Comparison of ENCODE assay signal across 14 mouse cellular contexts in the genomic region with DNA sequence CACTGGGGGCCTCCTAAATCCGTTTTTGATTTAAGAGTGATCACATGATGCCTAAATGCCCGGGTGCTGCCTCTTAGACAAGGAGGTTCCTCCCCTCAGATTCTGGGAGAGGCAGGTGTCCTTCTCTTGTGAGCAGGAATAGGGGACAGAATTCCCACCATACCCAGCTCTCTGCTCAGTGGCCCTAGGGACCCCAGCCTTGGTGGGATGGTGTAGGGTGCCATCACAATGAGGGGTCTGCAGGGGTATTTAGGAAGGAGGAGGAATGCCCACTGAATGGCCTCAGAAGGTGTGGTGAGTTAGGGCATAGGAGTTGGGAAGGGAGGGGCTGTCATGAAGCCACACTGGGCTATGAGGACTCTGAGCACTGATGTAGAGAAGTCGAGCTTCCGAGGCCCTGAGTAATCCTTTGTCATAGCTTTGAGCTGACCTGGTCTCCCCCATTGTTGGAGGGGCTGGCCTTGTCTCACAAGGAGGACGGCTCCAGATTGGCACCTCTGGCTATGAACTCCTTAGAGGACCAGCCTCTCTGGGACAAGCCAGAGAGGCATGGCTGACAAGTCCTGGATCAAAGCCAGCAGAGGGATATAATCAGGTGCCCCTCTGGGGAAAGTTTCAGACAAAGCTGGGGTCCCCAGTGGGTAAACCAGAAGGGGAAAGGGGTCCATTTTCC. TPM values are rescaled to one million over a fixed set of nuclear protein-coding genes. Genes with fewer than 3 reads are reported as not detected.
DNase-seq lines count a peak whose midpoint lies in the region; ATAC-seq lines count a peak whose summit lies in the region.
"Had no signal": no experiment of that assay in that cellular context is flagged by ENCODE, and none has a peak within 500 bp of the region (broad histone marks: within the 10 kb centered on the region; RNA-seq: fewer than 3 reads in every experiment).

No protein-coding gene starts in this region.

- ATAC-seq in hindbrain, embryonic 13.5 days (ENCODE audit: low FRiP score) = peak; percentile 50; the same call in 1 of the 2 replicates
- ATAC-seq in hindbrain, embryonic 11.5 days (ENCODE audit: low FRiP score) = no peak
- peak; percentile 32; the same call in 1 of the 2 replicates for ATAC-seq in neural tube, embryonic 14.5 days (ENCODE audit: low read depth)
- peak; percentile 69 for ATAC-seq in forebrain, embryonic 14.5 days
- no peak for ATAC-seq in stomach, embryonic 16.5 days (ENCODE audit: insufficient read depth, low FRiP score)
- ATAC-seq: CD4-positive, CD25-positive, alpha-beta regulatory T cell, adult 4 months had no signal

- WGBS in hindbrain, embryonic 13.5 days = 43% methylated on average over 5 of the region's 5 CpGs
- 61% methylated on average over 5 of the region's 5 CpGs for WGBS in hindbrain, embryonic 11.5 days
- WGBS in neural tube, embryonic 14.5 days = 55% methylated on average over 5 of the region's 5 CpGs
- WGBS in forebrain, embryonic 14.5 days = 31% methylated on average over 5 of the region's 5 CpGs
- WGBS in stomach, embryonic 16.5 days = 55% methylated on average over 5 of the region's 5 CpGs

- H3K27me3 ChIP-seq in hindbrain, embryonic 13.5 days = peaks cover 4% of the 10 kb centered on the region; the same call in 1 of the 2 replicates
- H3K27me3 ChIP-seq in hindbrain, embryonic 11.5 days (ENCODE audit: control insufficient read depth, insufficient read depth, low read length) = no peaks in the 10 kb centered on the region
- no peaks in the 10 kb centered on the region for H3K27me3 ChIP-seq in neural tube, embryonic 14.5 days (ENCODE audit: control insufficient read depth, insufficient read depth, low read length)
- no peaks in the 10 kb centered on the region for H3K27me3 ChIP-seq in forebrain, embryonic 14.5 days (replicated peaks; ENCODE audit: control insufficient read depth, insufficient read depth, low read length)
- H3K27me3 ChIP-seq in stomach, embryonic 16.5 days (ENCODE audit: control insufficient read depth, insufficient read depth, low read length) = no peaks in the 10 kb centered on the region

- no peaks in the 10 kb centered on the region for H3K36me3 ChIP-seq in hindbrain, embryonic 13.5 days
- H3K36me3 ChIP-seq in hindbrain, embryonic 11.5 days (ENCODE audit: control insufficient read depth, insufficient read depth, low read length) = no peaks in the 10 kb centered on the region
- H3K36me3 ChIP-seq in neural tube, embryonic 14.5 days (ENCODE audit: control insufficient read depth, insufficient read depth, low read length) = no peaks in the 10 kb centered on the region
- H3K36me3 ChIP-seq in forebrain, embryonic 14.5 days (ENCODE audit: control insufficient read depth, insufficient read depth, low read length) = no peaks in the 10 kb centered on the region
- no peaks in the 10 kb centered on the region for H3K36me3 ChIP-seq in stomach, embryonic 16.5 days (ENCODE audit: control insufficient read depth, insufficient read depth, low read length)
- H3K36me3 ChIP-seq: heart, embryonic 10.5 days had no signal

- no peak overlapping the region for H3K27ac ChIP-seq in hindbrain, embryonic 13.5 days
- H3K27ac ChIP-seq in hindbrain, embryonic 11.5 days (ENCODE audit: low read depth, low read length) = no peak overlapping the region
- no peak overlapping the region for H3K27ac ChIP-seq in neural tube, embryonic 14.5 days (ENCODE audit: low read depth, low read length)
- H3K27ac ChIP-seq in forebrain, embryonic 14.5 days (ENCODE audit: low read depth, low read length) = peak overlapping the region; percentile 6; the same call in 1 of the 2 replicates
- 0 out of 2 replicates have a peak overlapping the region, but pooled peaks have one; percentile 4 for H3K27ac ChIP-seq in stomach, embryonic 16.5 days (ENCODE audit: low read length)

- H3K4me3 ChIP-seq in hindbrain, embryonic 13.5 days = no peak overlapping the region
- H3K4me3 ChIP-seq in hindbrain, embryonic 11.5 days (ENCODE audit: low read depth, low read length) = no peak overlapping the region
- H3K4me3 ChIP-seq in neural tube, embryonic 14.5 days (ENCODE audit: low read depth, low read length) = no peak overlapping the region
- no peak overlapping the region for H3K4me3 ChIP-seq in forebrain, embryonic 14.5 days (ENCODE audit: low read depth, low read length)
- H3K4me3 ChIP-seq in stomach, embryonic 16.5 days (replicated peaks; ENCODE audit: low read length) = no peak overlapping the region
- H3K4me3 ChIP-seq: heart, embryonic 10.5 days had no signal

- H3K9ac ChIP-seq in hindbrain, embryonic 13.5 days = no peak overlapping the region
- no peak overlapping the region for H3K9ac ChIP-seq in hindbrain, embryonic 11.5 days (ENCODE audit: low read depth, low read length)
- no peak overlapping the region for H3K9ac ChIP-seq in neural tube, embryonic 14.5 days (replicated peaks; ENCODE audit: low read depth, low read length)
- no peak overlapping the region for H3K9ac ChIP-seq in forebrain, embryonic 14.5 days (ENCODE audit: low read length)
- H3K9ac ChIP-seq in stomach, embryonic 16.5 days (ENCODE audit: low read length) = no peak overlapping the region

- no peak for DNase-seq in hindbrain, embryonic 11.5 days (ENCODE audit: low spot score)
- DNase-seq in neural tube, embryonic 10.5 days (ENCODE audit: extremely low spot score, low spot score) = no peak
- DNase-seq in forebrain, embryonic 14.5 days (ENCODE audit: low spot score) = no peak
- no peak for DNase-seq in urinary bladder, postnatal 14 days (ENCODE audit: low spot score)
- DNase-seq: cerebellum, adult 9-11 months; kidney, postnatal 14 days; liver; right cerebral cortex, postnatal 14 days had no signal

- H3K9me3 ChIP-seq in hindbrain, embryonic 13.5 days = no peaks in the 10 kb centered on the region
- H3K9me3 ChIP-seq in hindbrain, embryonic 11.5 days (ENCODE audit: control insufficient read depth, low read length) = no peaks in the 10 kb centered on the region
- H3K9me3 ChIP-seq in neural tube, embryonic 14.5 days (ENCODE audit: control insufficient read depth, low read length) = no peaks in the 10 kb centered on the region
- H3K9me3 ChIP-seq in forebrain, embryonic 14.5 days (replicated peaks; ENCODE audit: control insufficient read depth, low read length) = no peaks in the 10 kb centered on the region
- no peaks in the 10 kb centered on the region for H3K9me3 ChIP-seq in stomach, embryonic 16.5 days (replicated peaks; ENCODE audit: control insufficient read depth, low read length)
- H3K9me3 ChIP-seq: heart, embryonic 10.5 days had no signal

- no peak overlapping the region for H3K4me2 ChIP-seq in hindbrain, embryonic 13.5 days
- H3K4me2 ChIP-seq in hindbrain, embryonic 11.5 days (replicated peaks; ENCODE audit: low read depth, low read length) = no peak overlapping the region
- H3K4me2 ChIP-seq in neural tube, embryonic 14.5 days (ENCODE audit: low read depth, low read length) = no peak overlapping the region
- no peak overlapping the region for H3K4me2 ChIP-seq in forebrain, embryonic 14.5 days (ENCODE audit: low read length)
- H3K4me2 ChIP-seq in stomach, embryonic 16.5 days (ENCODE audit: low read depth, low read length) = no peak overlapping the region

- peaks cover 33% of the 10 kb centered on the region for H3K4me1 ChIP-seq in hindbrain, embryonic 13.5 days (replicated peaks)
- no peaks in the 10 kb centered on the region for H3K4me1 ChIP-seq in hindbrain, embryonic 11.5 days (replicated peaks; ENCODE audit: control insufficient read depth, insufficient read depth, low read length)
- 0 out of 2 replicates have a peak, but pooled peaks cover 2% of the 10 kb centered on the region for H3K4me1 ChIP-seq in neural tube, embryonic 14.5 days (ENCODE audit: control insufficient read depth, insufficient read depth, low read length)
- H3K4me1 ChIP-seq in forebrain, embryonic 14.5 days (ENCODE audit: control insufficient read depth, insufficient read depth, low read length) = peaks cover 18% of the 10 kb centered on the region
- peaks cover 20% of the 10 kb centered on the region for H3K4me1 ChIP-seq in stomach, embryonic 16.5 days (ENCODE audit: control insufficient read depth, insufficient read depth, low read length)

RNA-seq across cellular contexts. Expression of a gene that starts 4.0 kb away (rescaled TPM):
- polyA plus RNA-seq in hindbrain, embryonic 13.5 days (2015; fragmentation: Nextera tagmentation; extraction: Ambion mirVana) = 14.5 and 20.5 TPM in 2 replicates
- 0.46 and 0.56 TPM in 2 replicates for polyA plus RNA-seq in hindbrain, embryonic 11.5 days (2014; fragmentation: Nextera tagmentation; extraction: Ambion mirVana)
- 0.20 and 0.84 TPM in 2 replicates for polyA plus RNA-seq in neural tube, embryonic 14.5 days (2014; fragmentation: Nextera tagmentation; extraction: Ambion mirVana)
- polyA plus RNA-seq in forebrain, embryonic 14.5 days (2014; fragmentation: Nextera tagmentation; extraction: Ambion mirVana) = 2.8 and 2.9 TPM in 2 replicates
- 24.1 and 25.3 TPM in 2 replicates for polyA plus RNA-seq in stomach, embryonic 16.5 days (2015; fragmentation: Nextera tagmentation; extraction: Ambion mirVana)
- polyA plus RNA-seq: CD4-positive, CD25-positive, alpha-beta regulatory T cell, adult 4 months had no signal

RNA-seq across cellular contexts. Expression of a gene that starts 43.9 kb away (rescaled TPM):
- polyA plus RNA-seq in hindbrain, embryonic 13.5 days (2015; fragmentation: Nextera tagmentation; extraction: Ambion mirVana) = not detected in 2 replicates
- polyA plus RNA-seq in hindbrain, embryonic 11.5 days (2014; fragmentation: Nextera tagmentation; extraction: Ambion mirVana) = not detected in 2 replicates
- not detected in 2 replicates for polyA plus RNA-seq in neural tube, embryonic 14.5 days (2014; fragmentation: Nextera tagmentation; extraction: Ambion mirVana)
- polyA plus RNA-seq in forebrain, embryonic 14.5 days (2014; fragmentation: Nextera tagmentation; extraction: Ambion mirVana) = not detected in 2 replicates
- 0.17 TPM in 1 of 2 replicates, not detected in the other for polyA plus RNA-seq in stomach, embryonic 16.5 days (2015; fragmentation: Nextera tagmentation; extraction: Ambion mirVana)
- polyA plus RNA-seq: CD4-positive, CD25-positive, alpha-beta regulatory T cell, adult 4 months; heart, embryonic 10.5 days; stomach, embryonic 14.5 days had no signal

Comparison
In these comparisons a context has a peak if more than half of its experiments do, and no peak if none do; other contexts are left out.
1. ATAC-seq: peak in hindbrain, embryonic 13.5 days (single experiment), neural tube, embryonic 14.5 days (single experiment) and forebrain, embryonic 14.5 days (single experiment); none in hindbrain, embryonic 11.5 days (single experiment) and stomach, embryonic 16.5 days (single experiment).
2. H3K27ac ChIP-seq: peak in forebrain, embryonic 14.5 days (single experiment) and stomach, embryonic 16.5 days (single experiment); none in hindbrain, embryonic 13.5 days (single experiment), hindbrain, embryonic 11.5 days (single experiment) and neural tube, embryonic 14.5 days (single experiment).